Mouse (Mus musculus) testis, adult 2 months (tissue): ENCODE data around the gene Shisal1. TPM values are rescaled to one million over a fixed set of nuclear protein-coding genes. Genes with fewer than 3 reads are reported as not detected.

Experiments used
- H3K27ac ChIP-seq: fragments of 200-500 bp; 2 replicates; pipeline ENCODE4 v1.5.1; 2012; ENCODE audit warnings: low read depth, low read length; ENCODE audit not compliant: control insufficient read depth, insufficient read depth
- H3K27me3 ChIP-seq: fragments of 200-500 bp; 2 replicates; pipeline ENCODE4 v1.6.1; 2012; ENCODE audit warnings: mild to moderate bottlenecking, low read length, moderate library complexity; ENCODE audit not compliant: control insufficient read depth, insufficient read depth
- H3K36me3 ChIP-seq: fragments of 200-500 bp; 2 replicates; pipeline ENCODE4 v1.6.1; 2012; ENCODE audit warnings: mild to moderate bottlenecking, low read length; ENCODE audit not compliant: control insufficient read depth, insufficient read depth
- H3K4me1 ChIP-seq: fragments of 200-500 bp; 2 replicates; pipeline ENCODE4 v1.6.1; 2012; ENCODE audit warnings: low read length; ENCODE audit not compliant: control insufficient read depth, insufficient read depth
- H3K4me3 ChIP-seq: fragments of 200-500 bp; 2 replicates; pipeline ENCODE4 v1.5.1; 2012; ENCODE audit warnings: low read depth, mild to moderate bottlenecking, low read length, moderate library complexity, mixed read lengths; ENCODE audit not compliant: control insufficient read depth
- CTCF ChIP-seq: fragments of 200-500 bp; IDR thresholded peaks from 2 replicates; pipeline ENCODE4 v1.5.1; 2012; ENCODE audit warnings: low read depth, mild to moderate bottlenecking, inconsistent platforms, low read length, moderate library complexity; ENCODE audit not compliant: control insufficient read depth, insufficient read depth, insufficient replicate concordance
- POLR2A ChIP-seq: fragments of 200-500 bp; IDR thresholded peaks from 2 replicates; pipeline ENCODE4 v1.6.1; 2012; ENCODE audit warnings: low read depth, mild to moderate bottlenecking, inconsistent platforms, low read length, moderate library complexity; ENCODE audit not compliant: control insufficient read depth
- polyA plus RNA-seq: library from polyadenylated mRNA; depleted of rRNA; stranded (reverse); fragments of >200 nt; gene quantifications from 2 replicates; pipeline ENCODE4 v1.2.3, GENCODE M21; 2012

The Shisal1 gene
- polyA plus RNA-seq, 1 experiment, result 1.2 TPM

GRCm38 (mm10) chr15:84408576-84408975 is 38.3 kb downstream of the Shisal1 start:
- Histone ChIP-seq H3K4me1 (no peaks in the 10 kb centered on the region), H3K27me3 (no peaks in the 10 kb centered on the region), H3K36me3 (no peaks in the 10 kb centered on the region), H3K27ac (no peak overlapping the region), H3K4me3 (no peak overlapping the region)
- TF ChIP-seq POLR2A (no peak), CTCF (no peak)

GRCm38 (mm10) chr15:84405759-84406158 is 41.1 kb downstream of the Shisal1 start:
- no peaks in the 10 kb centered on the region for H3K4me1 ChIP-seq
- no peaks in the 10 kb centered on the region for H3K36me3 ChIP-seq
- no peaks in the 10 kb centered on the region for H3K27me3 ChIP-seq
- no peak for TF ChIP-seq POLR2A
- TF ChIP-seq CTCF, result no peak
- no peak overlapping the region for H3K4me3 ChIP-seq
- no peak overlapping the region for H3K27ac ChIP-seq

DNA sequence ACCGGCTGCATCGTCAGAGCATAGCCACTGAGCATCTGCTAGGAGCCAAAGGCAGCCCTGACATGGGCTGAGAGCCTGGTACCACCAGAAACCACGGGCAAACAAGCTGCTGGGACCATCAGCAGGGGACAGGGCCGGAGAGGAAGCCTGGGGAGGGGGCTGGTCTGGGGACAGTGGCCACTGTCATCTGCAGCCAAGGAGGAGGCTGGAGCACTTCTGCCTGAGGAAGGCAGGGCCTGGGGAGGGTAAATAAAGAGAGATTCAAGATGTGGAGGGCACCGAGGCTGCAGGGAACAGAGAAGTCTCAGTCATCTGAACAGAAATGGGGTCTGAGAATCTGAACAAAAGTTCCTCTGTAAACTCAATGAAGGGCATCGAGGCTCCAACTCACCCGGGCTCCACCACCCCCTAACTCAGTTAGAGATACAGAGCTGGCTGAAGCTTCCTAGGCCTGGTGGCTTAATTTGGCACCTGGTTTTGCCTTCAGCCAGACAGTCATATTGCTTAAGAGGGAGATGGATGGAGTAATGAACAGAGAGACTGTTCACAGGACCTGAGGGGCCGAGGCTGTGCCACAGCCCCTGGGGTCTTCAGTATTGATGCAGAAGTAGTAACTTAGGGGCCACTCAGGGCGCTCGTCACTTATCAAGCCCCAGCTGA is 43.3 kb downstream of the Shisal1 start:
- H3K4me3 ChIP-seq, result no peak overlapping the region

GRCm38 (mm10) chr15:84398617-84399016 is 48.3 kb downstream of the Shisal1 start:
- no peaks in the 10 kb centered on the region for H3K4me1 ChIP-seq
- no peak overlapping the region for H3K27ac ChIP-seq
- TF ChIP-seq CTCF (no peak), POLR2A (no peak)

More for the DNA sequence above, 43.3 kb downstream of the Shisal1 start:
- no peak for TF ChIP-seq CTCF
- no peak for TF ChIP-seq POLR2A
- H3K27ac ChIP-seq, result no peak overlapping the region
- H3K4me1 ChIP-seq, result no peaks in the 10 kb centered on the region
- H3K27me3 ChIP-seq, result no peaks in the 10 kb centered on the region
- H3K36me3 ChIP-seq, result no peaks in the 10 kb centered on the region

GRCm38 (mm10) chr15:84397663-84398169 is 49.2 kb downstream of the Shisal1 start:
- H3K27ac ChIP-seq, result no peak overlapping the region
- H3K4me3 ChIP-seq, result no peak overlapping the region
- H3K27me3 ChIP-seq, result no peaks in the 10 kb centered on the region
- H3K36me3 ChIP-seq, result no peaks in the 10 kb centered on the region
- no peak for TF ChIP-seq CTCF
- no peak for TF ChIP-seq POLR2A
- H3K4me1 ChIP-seq, result no peaks in the 10 kb centered on the region

More at GRCm38 (mm10) chr15:84398617-84399016, 48.3 kb downstream of the Shisal1 start:
- no peaks in the 10 kb centered on the region for H3K36me3 ChIP-seq
- H3K27me3 ChIP-seq, result no peaks in the 10 kb centered on the region
- no peak overlapping the region for H3K4me3 ChIP-seq

DNA sequence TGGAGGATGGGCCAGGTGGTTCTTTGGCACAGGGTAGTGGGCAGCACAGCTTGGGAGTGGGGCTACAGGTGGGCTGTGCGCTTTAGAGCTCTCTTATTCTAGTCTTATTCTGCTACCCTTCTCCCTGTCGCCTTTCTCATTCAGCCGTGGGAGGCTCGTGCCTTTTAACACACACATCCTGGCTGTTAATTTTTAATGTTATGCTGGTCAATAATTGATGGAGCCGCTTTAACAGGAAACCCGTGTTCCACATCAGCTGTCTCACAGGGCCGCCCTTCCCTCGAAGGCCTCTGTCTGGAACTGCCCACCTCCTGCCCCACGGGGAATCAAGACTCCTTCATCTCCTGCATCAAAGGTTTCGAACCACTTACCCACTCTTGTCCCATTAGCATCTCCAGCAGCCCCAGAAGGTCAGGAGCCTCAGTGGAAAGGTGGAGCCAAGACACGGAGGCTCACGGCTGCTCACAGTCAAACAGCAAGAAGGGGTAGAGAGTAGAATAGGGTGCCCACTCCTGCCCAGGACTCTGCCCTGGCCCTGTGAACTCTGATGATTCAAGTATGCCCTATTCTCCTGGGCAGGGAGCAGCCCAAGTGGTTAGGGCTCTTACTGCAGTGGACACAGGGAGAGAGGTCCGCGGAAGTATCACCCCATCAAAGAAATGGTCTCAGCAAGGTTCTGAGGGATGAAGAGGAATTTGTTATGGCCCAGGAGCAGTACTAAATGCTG is 51.4 kb downstream of the Shisal1 start:
- no peak for TF ChIP-seq CTCF
- TF ChIP-seq POLR2A, result no peak
- H3K27ac ChIP-seq, result no peak overlapping the region
- H3K36me3 ChIP-seq, result no peaks in the 10 kb centered on the region
- H3K4me1 ChIP-seq, result no peaks in the 10 kb centered on the region
- no peak overlapping the region for H3K4me3 ChIP-seq
- H3K27me3 ChIP-seq, result no peaks in the 10 kb centered on the region

DNA sequence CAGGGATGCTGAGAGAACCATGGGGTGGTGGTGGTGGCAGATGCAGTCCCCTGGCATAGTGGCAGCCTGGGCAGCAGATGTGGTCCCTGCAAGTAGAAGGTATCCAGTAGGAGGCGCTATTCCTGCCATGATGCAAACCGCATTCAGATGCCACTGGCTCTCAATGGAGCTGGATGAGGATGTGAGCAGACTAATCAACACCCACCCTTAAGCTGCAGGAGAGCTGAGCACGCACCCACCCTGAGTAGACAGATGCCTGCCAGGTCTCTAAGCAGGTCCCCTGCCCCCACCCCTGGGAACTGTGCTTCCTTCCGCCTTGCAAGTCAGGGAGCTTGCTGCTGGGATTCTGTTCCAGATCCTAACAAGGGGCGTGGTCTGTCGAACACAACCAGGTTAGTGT is 53.6 kb downstream of the Shisal1 start:
- TF ChIP-seq POLR2A (no peak), CTCF (peak; percentile 54; the same call in 1 of the 2 replicates)
- no peaks in the 10 kb centered on the region for H3K4me1 ChIP-seq
- H3K27ac ChIP-seq, result no peak overlapping the region
- no peak overlapping the region for H3K4me3 ChIP-seq
- no peaks in the 10 kb centered on the region for H3K27me3 ChIP-seq
- H3K36me3 ChIP-seq, result no peaks in the 10 kb centered on the region
